Mouse (Mus musculus) CH12.LX (cell line): ENCODE data around the gene Lmo7. TPM values are rescaled to one million over a fixed set of nuclear protein-coding genes. Genes with fewer than 3 reads are reported as not detected.

ENCODE experiments used
- DNase-seq: peaks from one replicate; pipeline ENCODE4 v3.0.0-alpha.2; 2013; ENCODE audit errors: extremely low read depth
- H3K27ac ChIP-seq: 2 replicates; pipeline ENCODE4 v1.5.1; 2012; ENCODE audit warnings: low read depth, mild to moderate bottlenecking, control low read depth, moderate library complexity; ENCODE audit not compliant: insufficient read depth
- H3K27me3 ChIP-seq: replicated peaks from 2 replicates; pipeline ENCODE3; 2012; ENCODE audit warnings: inconsistent platforms
- H3K36me3 ChIP-seq, 2 experiments: replicated peaks in 1 of 2; 2 replicates each; pipeline versions ENCODE3 to v1.6.1; 2012; ENCODE audit warnings: inconsistent platforms in 1 of 2, low read length in 1 of 2, mild to moderate bottlenecking in 1 of 2, mixed read lengths in 1 of 2, moderate library complexity in 1 of 2; ENCODE audit not compliant: control insufficient read depth in 1 of 2, insufficient read depth in 1 of 2
- H3K4me1 ChIP-seq, 2 experiments: 2 replicates each; pipeline ENCODE4 v1.6.1; 2012; ENCODE audit warnings: inconsistent platforms in 1 of 2, moderate library complexity in 1 of 2; ENCODE audit not compliant: insufficient read depth in 2 of 2, control insufficient read depth in 1 of 2
- H3K4me2 ChIP-seq: 2 replicates; pipeline ENCODE4 v1.6.1; 2012; ENCODE audit warnings: low read depth, mild to moderate bottlenecking, control low read depth; ENCODE audit not compliant: poor library complexity, insufficient read depth, severe bottlenecking
- H3K4me3 ChIP-seq, 3 experiments: fragments of 150-350 bp in 1 of 3; sonication (generic) in 1 of 3; replicated peaks in 1 of 3; 2 replicates each; pipeline versions ENCODE3 to v1.5.1; 2011 to 2012; ENCODE audit warnings: low read depth in 2 of 3, low read length in 2 of 3, mild to moderate bottlenecking in 2 of 3, moderate library complexity in 2 of 3, control low read depth in 1 of 3, improper control_type of control experiment in 1 of 3, inconsistent platforms in 1 of 3, mixed read lengths in 1 of 3; ENCODE audit not compliant: poor library complexity in 1 of 3
- H3K79me2 ChIP-seq: replicated peaks from 2 replicates; pipeline ENCODE4 v1.6.1; 2012; ENCODE audit warnings: mild to moderate bottlenecking, moderate library complexity; ENCODE audit not compliant: control insufficient read depth, poor library complexity, insufficient read depth, severe bottlenecking; ENCODE audit errors: extremely low read depth
- H3K9ac ChIP-seq: 2 replicates; pipeline ENCODE4 v1.6.1; 2012; ENCODE audit warnings: low read depth, mild to moderate bottlenecking, control low read depth, moderate library complexity; ENCODE audit not compliant: insufficient read depth
- H3K9me3 ChIP-seq: replicated peaks from 2 replicates; pipeline ENCODE3; 2012; ENCODE audit warnings: low read length, inconsistent platforms, mixed read lengths
- BHLHE40 ChIP-seq: IDR thresholded peaks from 2 replicates; pipeline ENCODE4 v1.6.1; 2011; ENCODE audit warnings: mild to moderate bottlenecking, low read depth, low read length, improper control_type of control experiment
- CHD1 ChIP-seq: IDR thresholded peaks from 2 replicates; pipeline ENCODE4 v1.6.1; 2012; ENCODE audit warnings: low read depth, low read length, improper control_type of control experiment, inconsistent platforms
- CHD2 ChIP-seq: IDR thresholded peaks from 2 replicates; pipeline ENCODE4 v1.6.1; 2011; ENCODE audit warnings: low read length, improper control_type of control experiment
- EP300 ChIP-seq: IDR thresholded peaks from 2 replicates; pipeline ENCODE4 v1.6.1; 2011; ENCODE audit warnings: low read length, improper control_type of control experiment
- KAT2A ChIP-seq: IDR thresholded peaks from 2 replicates; pipeline ENCODE4 v1.6.1; 2012; ENCODE audit warnings: low read length, improper control_type of control experiment, inconsistent platforms; ENCODE audit not compliant: insufficient replicate concordance
- MEF2A ChIP-seq: IDR thresholded peaks from 2 replicates; pipeline ENCODE4 v1.6.1; 2014; ENCODE audit warnings: low read depth, mild to moderate bottlenecking, inconsistent platforms, low read length, improper control_type of control experiment, borderline replicate concordance
- MYC ChIP-seq: IDR thresholded peaks from 2 replicates; pipeline ENCODE4 v1.6.1; 2011; ENCODE audit warnings: low read depth, mild to moderate bottlenecking, improper control_type of control experiment, low read length
- NRF1 ChIP-seq: IDR thresholded peaks from 2 replicates; pipeline ENCODE4 v1.6.1; 2014; ENCODE audit warnings: low read depth, mild to moderate bottlenecking, inconsistent platforms, low read length, improper control_type of control experiment, moderate library complexity
- PAX5 ChIP-seq: IDR thresholded peaks from 2 replicates; pipeline ENCODE4 v1.6.1; 2012; ENCODE audit warnings: low read length, inconsistent platforms, mixed read lengths
- RAD21 ChIP-seq: IDR thresholded peaks from 2 replicates; pipeline ENCODE4 v1.6.1; 2011; ENCODE audit warnings: low read depth, mild to moderate bottlenecking, low read length, improper control_type of control experiment, moderate library complexity
- RCOR1 ChIP-seq: conservative IDR thresholded peaks from 2 replicates; pipeline ENCODE4 v1.6.1; 2012; ENCODE audit warnings: low read depth, mild to moderate bottlenecking, inconsistent platforms, low read length, improper control_type of control experiment
- SIN3A ChIP-seq: IDR thresholded peaks from 2 replicates; pipeline ENCODE4 v1.6.1; 2012; ENCODE audit warnings: low read length, improper control_type of control experiment, inconsistent platforms
- TBP ChIP-seq: conservative IDR thresholded peaks from 2 replicates; pipeline ENCODE4 v1.6.1; 2011; ENCODE audit warnings: low read depth, low read length, improper control_type of control experiment
- USF1 ChIP-seq: IDR thresholded peaks from 2 replicates; pipeline ENCODE4 v1.6.1; 2014; ENCODE audit warnings: low read depth, mild to moderate bottlenecking, inconsistent platforms, low read length, improper control_type of control experiment
- USF2 ChIP-seq: conservative IDR thresholded peaks from 2 replicates; pipeline ENCODE4 v1.6.1; 2011; ENCODE audit warnings: low read depth, low read length, improper control_type of control experiment
- ZMIZ1 ChIP-seq: IDR thresholded peaks from 2 replicates; pipeline ENCODE4 v1.6.1; 2012; ENCODE audit warnings: low read depth, mild to moderate bottlenecking, inconsistent platforms, low read length, improper control_type of control experiment
- dilution Hi-C: fragments of 300-500 bp; cut with MboI; formaldehyde crosslinking; loops from 2 replicates; pipeline ENCODE4 v1.14.3; 2020; ENCODE audit warnings: low sequenced_read_pairs; ENCODE audit not compliant: extremely low pct_unique_long_range_greater_than_20kb, extremely low pct_ligation_motif_present
- in situ Hi-C: fragments of 300-500 bp; cut with MboI; formaldehyde crosslinking; loops from 3 replicates; pipeline ENCODE4 v1.14.3; 2019; ENCODE audit warnings: low sequenced_read_pairs, low pct_ligation_motif_present, low pct_unique_long_range_greater_than_20kb, mixed read lengths
- polyA plus RNA-seq: library from polyadenylated mRNA; unstranded; fragments of >175 nt; gene quantifications from 2 replicates; pipeline ENCODE4 v1.2.1, GENCODE M21; 2012; ENCODE audit warnings: low read depth; ENCODE audit not compliant: insufficient read length
- total RNA-seq, 2 experiments: library from RNA; depleted of rRNA; stranded (reverse); fragments of 300-350 nt in 1 of 2; fragments of >200 nt in 1 of 2; gene quantifications; 2 replicates each; pipeline ENCODE4 v1.2.3; 2012 to 2014

The Lmo7 gene
- total and polyA plus RNA-seq, 3 experiments: 5.0 to 11.9 (median 8.3) TPM

DNA sequence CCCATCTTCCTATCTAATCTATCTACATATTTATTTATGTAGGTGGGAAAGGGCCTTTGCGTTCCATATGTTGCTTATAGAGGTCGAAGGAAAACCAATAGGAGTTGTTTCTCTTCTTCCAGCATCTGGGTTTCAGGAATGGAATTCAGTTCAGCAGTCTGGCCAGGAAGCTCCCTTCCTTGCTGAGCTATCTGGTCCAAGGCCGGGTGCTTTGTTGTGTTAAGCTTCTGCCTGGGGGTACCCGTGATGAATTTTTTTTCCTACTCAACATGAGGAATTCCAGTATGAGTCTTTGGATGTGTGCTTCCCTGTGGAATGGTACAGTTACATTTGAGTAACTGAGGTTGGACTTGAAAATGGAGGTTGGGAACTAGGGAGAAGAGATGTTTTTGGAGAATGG is 139.9 kb downstream of the Lmo7 start:
- no peak for TF ChIP-seq ZMIZ1
- TF ChIP-seq MYC: no peak
- no peak for TF ChIP-seq RAD21
- TF ChIP-seq BHLHE40: no peak
- TF ChIP-seq NRF1: no peak
- no peak for TF ChIP-seq KAT2A
- no peak for TF ChIP-seq EP300
- no peak for TF ChIP-seq USF1
- TF ChIP-seq PAX5: no peak
- no peak for TF ChIP-seq TBP
- TF ChIP-seq USF2: no peak
- TF ChIP-seq SIN3A: no peak
- TF ChIP-seq CHD1: no peak
- Histone ChIP-seq H3K4me3 (no peak overlapping the region), H3K27ac (no peak overlapping the region), H3K9ac (no peak overlapping the region), H3K9me3 (no peaks in the 10 kb centered on the region), H3K36me3 (no peaks in the 10 kb centered on the region), H3K4me2 (no peak overlapping the region), H3K79me2 (no peaks in the 10 kb centered on the region), H3K4me1 (no peaks in the 10 kb centered on the region), H3K27me3 (no peaks in the 10 kb centered on the region)
- dilution Hi-C loops (no loop called here), in situ Hi-C loops (no loop called here)
- DNase-seq: no peak

- in situ Hi-C loops (no loop called here), dilution Hi-C loops (no loop called here)
- H3K4me2 ChIP-seq: no peak overlapping the region
- H3K9me3 ChIP-seq: no peaks in the 10 kb centered on the region
- no peaks in the 10 kb centered on the region for H3K36me3 ChIP-seq
- H3K79me2 ChIP-seq: no peaks in the 10 kb centered on the region
- no peaks in the 10 kb centered on the region for H3K27me3 ChIP-seq
- H3K4me1 ChIP-seq: no peaks in the 10 kb centered on the region
- DNase-seq: no peak
- H3K9ac ChIP-seq: no peak overlapping the region
- no peak for TF ChIP-seq MEF2A
- TF ChIP-seq CHD2: no peak
- TF ChIP-seq RCOR1: no peak
- no peak for TF ChIP-seq CHD1
- no peak for TF ChIP-seq MYC
- H3K4me3 ChIP-seq: no peak overlapping the region
- H3K27ac ChIP-seq: no peak overlapping the region
Measured at GRCm38 (mm10) chr14:101870171-101870902, 140.6 kb downstream of the Lmo7 start.
